Mouse (Mus musculus) heart, postnatal 4 days (tissue): ENCODE data around the gene Csnk1g1. TPM values are rescaled to one million over a fixed set of nuclear protein-coding genes. Genes with fewer than 3 reads are reported as not detected.

ENCODE experiments used
- DNase-seq: peaks from one replicate; pipeline ENCODE4 v3.0.0; 2021
- total RNA-seq, 2 experiments: library from RNA; stranded (reverse); gene quantifications; 2 replicates each; pipeline ENCODE4 v1.2.3; 2021

Csnk1g1 gene
- total RNA-seq, 2 experiments from 2014 or later: 20.3 to 20.8 TPM

- DNase-seq: peak; percentile 84
Observed at GRCm38 (mm10) chr9:66069583-66069982, 160.9 kb downstream of the Csnk1g1 start, which contains the start of gene Snx22. Gene Snx22 (minus strand): TSS chr9:66069719.

- no peak for DNase-seq
Observed at GRCm38 (mm10) chr9:66070151-66070550, 161.4 kb downstream of the Csnk1g1 start.

GRCm38 (mm10) chr9:66072754-66073153, 164.0 kb downstream of the Csnk1g1 start:
- DNase-seq: no peak

- no peak for DNase-seq
Observed at GRCm38 (mm10) chr9:66078072-66078471, 169.3 kb downstream of the Csnk1g1 start.

GRCm38 (mm10) chr9:66078493-66078892, 169.8 kb downstream of the Csnk1g1 start:
- no peak for DNase-seq

- no peak for DNase-seq
Observed at GRCm38 (mm10) chr9:66080804-66081459, 172.2 kb downstream of the Csnk1g1 start.

- no peak for DNase-seq
Observed at GRCm38 (mm10) chr9:66081999-66082398, 173.3 kb downstream of the Csnk1g1 start.

GRCm38 (mm10) chr9:66084171-66084570, 175.4 kb downstream of the Csnk1g1 start:
- DNase-seq: no peak

- DNase-seq: no peak
Observed at GRCm38 (mm10) chr9:66087062-66087461, 178.3 kb downstream of the Csnk1g1 start.

GRCm38 (mm10) chr9:66088411-66088810, 179.7 kb downstream of the Csnk1g1 start:
- peak; percentile 70 for DNase-seq

GRCm38 (mm10) chr9:66090593-66091244, 182.0 kb downstream of the Csnk1g1 start:
- no peak for DNase-seq

GRCm38 (mm10) chr9:66091327-66092231, 182.9 kb downstream of the Csnk1g1 start:
- no peak for DNase-seq

- DNase-seq: no peak
Observed at GRCm38 (mm10) chr9:66092664-66093063, 183.9 kb downstream of the Csnk1g1 start.

Other genes starting within 250 kb of the Csnk1g1 start
- 100 to 1,000 TPM; 213 to 221 TPM for gene Oaz2, start 240.9 kb upstream of the Csnk1g1 start, total RNA-seq
- gene Zfp609, start 81.4 kb upstream of the Csnk1g1 start, total RNA-seq: 10 to 100 TPM; 45.1 to 46.2 TPM
- gene Pclaf, start 18.7 kb upstream of the Csnk1g1 start, total RNA-seq: 10 to 100 TPM; 34.9 to 38.3 TPM
- 10 to 100 TPM; 20.9 to 22.8 TPM for gene Trip4, start 130 bp upstream of the Csnk1g1 start, total RNA-seq
- 100 to 1,000 TPM; 284 to 297 TPM for gene Ppib, start 151.3 kb downstream of the Csnk1g1 start, total RNA-seq
- 1 to 10 TPM; 1.1 to 1.2 TPM for gene Snx22, start 160.8 kb downstream of the Csnk1g1 start, total RNA-seq
- 10 to 100 TPM; 39.3 to 40.4 TPM for gene Snx1, start 217.7 kb downstream of the Csnk1g1 start, total RNA-seq
- 10 to 100 TPM; 99.1 to 99.6 TPM for gene Ciao2a, start 217.7 kb downstream of the Csnk1g1 start, total RNA-seq
- gene Dapk2, start 249.3 kb downstream of the Csnk1g1 start, total RNA-seq: 1 to 10 TPM; 3.1 to 3.8 TPM